Mouse (Mus musculus) kidney, postnatal 14 days (tissue): Measurements from ENCODE around the gene 4930579G24Rik.

ENCODE experiments used
- DNase-seq: peaks from one replicate; pipeline ENCODE4 v3.0.0; 2022; ENCODE audit warnings: mixed read lengths

4930579G24Rik gene

GRCm38 (mm10) chr3:79628561-79629415, at the start of gene 4930579G24Rik:
Gene 4930579G24Rik (plus strand): TSS chr3:79629079.
- DNase-seq, result peak; percentile 98

GRCm38 (mm10) chr3:79579891-79580575, 48.8 kb upstream of the 4930579G24Rik start:
- DNase-seq, result no peak

DNA sequence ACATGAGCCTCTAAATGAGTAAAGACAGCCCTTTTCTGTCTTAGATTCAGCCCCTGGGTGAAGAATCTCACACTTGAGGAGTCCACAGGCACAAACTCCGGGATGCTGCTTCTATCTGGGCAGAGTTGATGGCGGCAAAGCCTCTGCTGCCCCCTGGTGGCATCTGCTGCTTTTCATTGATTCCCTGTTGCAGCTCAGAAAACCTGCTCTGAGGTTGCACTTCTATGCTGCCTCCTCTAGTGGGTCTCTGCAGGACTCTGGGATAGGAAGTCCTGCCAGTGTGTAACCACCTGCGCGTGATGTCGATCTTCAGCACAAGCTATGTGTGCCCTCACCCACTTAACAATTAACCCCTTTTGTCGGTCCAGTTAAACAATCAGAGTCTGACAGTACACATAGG, 42.1 kb upstream of the 4930579G24Rik start:
- DNase-seq, result peak; percentile 94

DNA sequence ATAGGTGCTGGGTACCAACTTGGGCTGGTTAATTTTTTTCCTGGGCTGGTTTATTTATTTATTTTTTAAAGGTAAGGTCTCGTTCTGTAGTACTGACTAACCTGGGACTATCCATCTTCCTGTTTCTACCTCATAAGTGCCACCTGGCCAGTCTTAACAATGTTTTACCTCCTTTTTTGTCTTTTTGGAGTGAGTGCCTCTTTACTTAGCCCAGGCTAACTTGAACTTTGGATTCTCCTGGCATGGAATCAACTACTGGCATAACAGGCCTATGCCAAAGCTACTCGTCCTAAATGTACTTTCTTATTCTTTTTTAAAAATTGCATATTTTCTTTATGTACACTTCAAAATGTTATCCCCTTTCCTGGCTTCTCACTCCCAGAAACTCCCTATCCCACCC, 39.2 kb upstream of the 4930579G24Rik start:
- DNase-seq, result no peak

- DNase-seq, result peak; percentile 85
Observed at GRCm38 (mm10) chr3:79590863-79591792, 37.8 kb upstream of the 4930579G24Rik start, which contains the start of gene Ppid. Gene Ppid (plus strand): TSS chr3:79591342.

- DNase-seq, result no peak
Observed at GRCm38 (mm10) chr3:79591793-79592471, 36.9 kb upstream of the 4930579G24Rik start.

- no peak for DNase-seq
Observed at GRCm38 (mm10) chr3:79595468-79595867, 33.4 kb upstream of the 4930579G24Rik start.

GRCm38 (mm10) chr3:79609886-79610285, 19.0 kb upstream of the 4930579G24Rik start:
- no peak for DNase-seq

- DNase-seq, result no peak
Observed at GRCm38 (mm10) chr3:79627484-79628181, 1.2 kb upstream of the 4930579G24Rik start.

DNA sequence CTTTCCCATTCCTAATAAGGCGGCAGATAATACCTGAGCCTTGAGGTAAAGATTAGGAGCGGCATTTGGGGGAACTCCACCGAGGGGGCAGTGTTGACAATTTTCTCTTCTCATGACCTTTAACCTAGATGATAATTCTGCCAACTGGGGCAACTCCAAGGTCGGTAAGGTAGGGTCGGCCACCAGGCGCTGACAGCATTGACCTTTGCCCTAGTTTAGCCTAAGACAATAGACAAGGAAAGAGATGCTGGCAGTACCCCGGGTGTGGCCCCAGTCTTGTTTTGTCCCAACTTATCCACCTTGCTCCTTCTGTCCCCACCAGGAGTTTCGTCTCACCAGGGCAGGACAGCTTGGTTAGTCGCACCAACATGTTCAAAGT, 708 bp upstream of the 4930579G24Rik start:
- DNase-seq, result no peak

DNA sequence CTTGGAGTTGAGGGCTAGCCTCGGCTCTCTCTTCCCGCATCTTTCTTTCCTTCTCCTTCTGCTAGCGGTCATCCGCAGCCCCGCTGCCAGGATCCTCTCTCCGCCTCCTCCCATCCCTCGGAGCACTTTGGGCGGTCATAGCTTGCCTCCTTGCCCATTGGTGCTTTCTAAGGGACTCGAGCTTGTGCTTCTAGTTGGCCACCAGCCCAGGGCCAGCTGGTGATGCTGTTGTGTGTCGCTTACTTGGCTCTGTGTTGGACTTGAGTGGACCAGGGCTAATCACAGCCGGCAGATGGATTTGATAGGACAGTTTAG, 494 bp downstream of the 4930579G24Rik start, which contains the start of gene Etfdh:
Gene Etfdh, minus strand, starts transcription at position 85 of the 315 bp plus-strand sequence.
- DNase-seq, result peak; percentile 78

DNA sequence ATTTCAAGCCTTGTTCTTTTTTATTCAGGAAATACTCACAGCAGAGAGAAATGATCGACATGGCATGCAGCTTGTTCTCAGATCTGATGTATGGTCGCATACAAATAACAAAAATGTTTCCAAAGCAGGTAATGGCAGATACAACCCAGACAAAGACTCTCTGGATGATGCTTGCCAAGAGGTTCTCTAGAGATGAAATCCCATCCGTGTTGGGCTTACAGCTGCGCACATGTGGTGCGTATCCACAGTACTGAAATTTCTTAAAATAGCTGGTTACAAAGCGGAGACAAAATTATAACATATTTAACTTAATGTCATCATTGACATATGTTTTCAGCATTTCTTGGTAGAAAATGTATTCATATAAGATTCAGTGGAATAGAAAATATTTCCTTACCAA, 23.2 kb downstream of the 4930579G24Rik start:
- no peak for DNase-seq

DNA sequence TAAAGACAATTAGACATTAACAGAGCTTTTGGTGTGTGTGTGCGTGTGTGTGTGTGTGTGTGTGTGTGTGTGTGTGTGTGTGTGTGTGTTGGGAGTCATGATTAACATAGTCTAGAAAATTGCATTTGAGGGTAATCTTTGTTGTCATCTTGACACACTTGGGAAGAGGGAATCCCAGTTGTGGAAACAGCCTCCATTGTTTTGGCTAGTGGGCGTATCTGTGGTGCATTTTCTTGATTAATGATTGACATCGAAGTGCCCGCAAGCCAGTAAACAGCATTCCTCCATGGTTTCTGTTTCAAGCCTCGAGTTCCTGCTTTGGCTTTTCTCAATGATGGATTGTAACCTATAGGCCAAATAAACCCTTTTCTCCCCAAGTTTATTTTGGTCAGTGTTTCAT, 27.8 kb downstream of the 4930579G24Rik start:
- peak; percentile 2 for DNase-seq

DNA sequence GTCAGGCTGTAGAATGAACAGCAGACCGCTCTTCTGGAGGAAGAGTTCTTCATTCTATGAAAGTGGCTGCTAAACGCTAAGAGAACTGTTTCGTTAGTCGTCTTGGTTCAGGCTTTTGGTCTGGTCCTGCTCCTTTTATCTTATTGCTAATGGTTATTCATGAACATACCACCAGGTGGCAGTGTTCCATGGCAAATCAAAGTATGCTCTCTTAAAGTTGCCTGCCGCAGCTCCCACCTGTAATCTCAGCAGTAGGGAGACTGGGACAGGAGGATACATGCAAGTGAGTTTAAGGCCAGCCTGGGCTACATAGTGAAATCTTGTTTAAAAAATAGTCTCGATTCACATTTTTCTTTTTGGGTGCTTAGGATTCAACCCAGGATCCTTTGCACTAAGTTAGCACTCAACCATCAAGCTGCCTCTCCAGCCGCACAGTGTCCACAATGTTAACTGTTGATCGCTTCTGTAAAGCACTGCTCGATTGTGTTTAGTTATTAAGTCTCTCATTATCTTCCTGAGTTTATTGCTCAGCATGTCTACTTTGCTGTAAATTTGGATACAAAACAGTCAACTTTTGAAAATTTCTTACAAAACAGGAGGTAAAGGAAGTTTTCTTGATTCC, 36.0 kb downstream of the 4930579G24Rik start:
- peak; percentile 64 for DNase-seq

GRCm38 (mm10) chr3:79670556-79670955, 41.7 kb downstream of the 4930579G24Rik start:
- DNase-seq, result peak; percentile 27

- DNase-seq, result no peak
Observed at GRCm38 (mm10) chr3:79672188-79672587, 43.3 kb downstream of the 4930579G24Rik start.

DNA sequence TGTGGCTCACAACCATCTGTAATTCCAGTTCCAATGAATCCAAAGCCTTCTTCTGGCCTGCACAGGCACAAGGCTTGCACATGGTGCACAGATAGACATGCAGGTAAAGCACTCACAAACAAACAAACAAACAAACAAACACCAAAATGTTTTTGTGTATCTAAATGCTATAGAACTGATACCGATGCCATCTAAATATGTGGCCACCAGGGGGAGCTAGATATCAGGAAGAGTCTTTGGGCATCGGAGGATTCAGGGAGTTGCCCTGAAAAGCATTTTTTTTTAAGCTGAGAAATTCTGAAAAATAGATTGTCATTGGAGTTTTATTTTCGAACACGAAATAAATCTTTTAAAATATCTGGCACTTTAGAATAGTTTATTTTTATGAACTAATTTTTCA, 44.2 kb downstream of the 4930579G24Rik start:
- peak; percentile 64 for DNase-seq

DNA sequence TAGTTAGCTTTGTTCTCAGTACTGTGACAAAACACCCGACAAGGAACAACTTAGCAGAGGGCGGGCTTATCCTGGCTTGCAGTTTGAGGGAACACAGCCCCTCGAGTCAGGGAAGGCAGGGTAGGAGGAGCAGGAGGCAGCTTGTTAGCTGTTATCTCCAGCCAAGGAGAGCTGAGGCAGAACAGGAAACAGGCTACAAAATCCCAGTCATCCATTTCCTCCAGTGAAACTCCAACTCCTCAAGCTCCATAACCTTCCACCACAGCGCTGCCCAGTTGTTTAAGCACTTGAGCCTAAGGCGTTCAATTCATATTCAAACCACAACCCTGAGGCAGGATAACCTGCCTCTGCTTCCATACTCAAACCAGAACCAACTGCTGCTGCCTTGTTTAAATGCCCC, 45.8 kb downstream of the 4930579G24Rik start:
- DNase-seq, result no peak

- DNase-seq, result no peak
Observed at GRCm38 (mm10) chr3:79676411-79676810, 47.5 kb downstream of the 4930579G24Rik start.
